Mouse (Mus musculus) liver, adult 2 months (tissue): ENCODE results near the gene Rab3c. TPM values are rescaled to one million over a fixed set of nuclear protein-coding genes. Genes with fewer than 3 reads are reported as not detected.

Experiments used
- DNase-seq: peaks from one replicate; pipeline ENCODE4 v3.0.0-alpha.2; 2011; ENCODE audit warnings: low read depth, low spot score; ENCODE audit errors: extremely low read depth
- H3K27ac ChIP-seq: fragments of 200-500 bp; replicated peaks from 2 replicates; pipeline ENCODE4 v1.5.1; 2012; ENCODE audit warnings: low read depth, mild to moderate bottlenecking, control low read depth, inconsistent platforms, low read length; ENCODE audit not compliant: insufficient read depth
- H3K27me3 ChIP-seq: fragments of 200-500 bp; 2 replicates; pipeline ENCODE4 v1.6.1; 2012; ENCODE audit warnings: mild to moderate bottlenecking, moderate library complexity, low read length, inconsistent platforms; ENCODE audit not compliant: control insufficient read depth, insufficient read depth
- H3K36me3 ChIP-seq: fragments of 200-500 bp; 2 replicates; pipeline ENCODE4 v1.6.1; 2012; ENCODE audit warnings: low read length, inconsistent platforms; ENCODE audit not compliant: control insufficient read depth, insufficient read depth
- H3K4me1 ChIP-seq: fragments of 200-500 bp; 2 replicates; pipeline ENCODE4 v1.6.1; 2011; ENCODE audit warnings: low read length; ENCODE audit not compliant: control insufficient read depth, insufficient read depth
- H3K4me3 ChIP-seq: fragments of 200-500 bp; 2 replicates; pipeline ENCODE4 v1.5.1; 2011; ENCODE audit warnings: low read depth, mild to moderate bottlenecking, control low read depth, low read length, moderate library complexity; ENCODE audit not compliant: insufficient read depth
- H3K79me2 ChIP-seq: fragments of 200-500 bp; 2 replicates; pipeline ENCODE4 v1.6.1; 2012; ENCODE audit warnings: inconsistent platforms, mild to moderate bottlenecking, low read length, moderate library complexity; ENCODE audit not compliant: control insufficient read depth, insufficient read depth
- H3K9ac ChIP-seq: fragments of 200-500 bp; 2 replicates; pipeline ENCODE4 v1.6.1; 2012; ENCODE audit warnings: low read depth, mild to moderate bottlenecking, control low read depth, inconsistent platforms, low read length
- CTCF ChIP-seq: fragments of 200-500 bp; IDR thresholded peaks from 2 replicates; pipeline ENCODE4 v1.5.1; 2011; ENCODE audit warnings: low read depth, low read length, control low read depth
- POLR2A ChIP-seq: fragments of 200-500 bp; IDR thresholded peaks from 2 replicates; pipeline ENCODE4 v1.6.1; 2011; ENCODE audit warnings: low read length, control low read depth; ENCODE audit not compliant: insufficient read depth; ENCODE audit errors: extremely low read depth
- WGBS: fragments of 180-500 bp; shearing (Covaris S2); methylation state at CpG from one replicate; pipeline ENCODE4 v1.1.7; 2018; 5-methylcytosine and 5-hydroxymethylcytosine counted together
- polyA plus RNA-seq: library from polyadenylated mRNA; depleted of rRNA; stranded (reverse); fragments of >200 nt; gene quantifications from 2 replicates; pipeline ENCODE4 v1.2.3, GENCODE M21; 2012
- total RNA-seq: library from RNA; depleted of rRNA; stranded (reverse); fragments of >200 nt; gene quantifications from 2 replicates; pipeline ENCODE4 v1.2.3, GENCODE M21; 2014

Rab3c gene
- total and polyA plus RNA-seq, 2 experiments = 0.09 TPM; not detected in 1

- no peak for DNase-seq
- no peaks in the 10 kb centered on the region for H3K4me1 ChIP-seq
- H3K4me3 ChIP-seq = no peak overlapping the region
- no peaks in the 10 kb centered on the region for H3K79me2 ChIP-seq
- WGBS = 91% methylated on average over 7 of the region's 7 CpGs
- no peak overlapping the region for H3K9ac ChIP-seq
- no peak overlapping the region for H3K27ac ChIP-seq
- no peaks in the 10 kb centered on the region for H3K36me3 ChIP-seq
- no peaks in the 10 kb centered on the region for H3K27me3 ChIP-seq
- no peak for TF ChIP-seq POLR2A
- TF ChIP-seq CTCF = no peak
Measured at GRCm38 (mm10) chr13:110219195-110219594, 61.6 kb downstream of the Rab3c start.

GRCm38 (mm10) chr13:110218497-110218896 is 62.3 kb downstream of the Rab3c start:
- H3K79me2 ChIP-seq = no peaks in the 10 kb centered on the region

GRCm38 (mm10) chr13:110211526-110212075 is 69.2 kb downstream of the Rab3c start:
- H3K4me1 ChIP-seq = no peaks in the 10 kb centered on the region
- H3K36me3 ChIP-seq = no peaks in the 10 kb centered on the region
- no peaks in the 10 kb centered on the region for H3K79me2 ChIP-seq
- 67% methylated on average over 8 of the region's 8 CpGs for WGBS
- no peak overlapping the region for H3K27ac ChIP-seq
- no peak overlapping the region for H3K4me3 ChIP-seq
- no peak overlapping the region for H3K9ac ChIP-seq
- no peak for DNase-seq
- no peak for TF ChIP-seq CTCF
- TF ChIP-seq POLR2A = no peak
- H3K27me3 ChIP-seq = no peaks in the 10 kb centered on the region

More at GRCm38 (mm10) chr13:110218497-110218896, 62.3 kb downstream of the Rab3c start:
- TF ChIP-seq CTCF = no peak
- no peak for TF ChIP-seq POLR2A
- Histone ChIP-seq H3K36me3 (no peaks in the 10 kb centered on the region), H3K27ac (no peak overlapping the region), H3K9ac (no peak overlapping the region), H3K4me1 (no peaks in the 10 kb centered on the region), H3K4me3 (no peak overlapping the region), H3K27me3 (no peaks in the 10 kb centered on the region)
- no peak for DNase-seq
- 72% methylated on average over 4 of the region's 4 CpGs for WGBS

GRCm38 (mm10) chr13:110198906-110199305 is 81.9 kb downstream of the Rab3c start:
- Histone ChIP-seq H3K79me2 (no peaks in the 10 kb centered on the region), H3K27ac (no peak overlapping the region), H3K36me3 (no peaks in the 10 kb centered on the region), H3K9ac (no peak overlapping the region), H3K27me3 (no peaks in the 10 kb centered on the region), H3K4me1 (no peaks in the 10 kb centered on the region), H3K4me3 (no peak overlapping the region)
- TF ChIP-seq CTCF (no peak), POLR2A (no peak)
- DNase-seq = no peak
- WGBS = 83% methylated on average over 5 of the region's 5 CpGs

- DNase-seq = no peak
- Histone ChIP-seq H3K79me2 (no peaks in the 10 kb centered on the region), H3K27ac (no peak overlapping the region), H3K9ac (no peak overlapping the region), H3K27me3 (no peaks in the 10 kb centered on the region), H3K4me3 (no peak overlapping the region), H3K4me1 (no peaks in the 10 kb centered on the region), H3K36me3 (no peaks in the 10 kb centered on the region)
- TF ChIP-seq POLR2A = no peak
- TF ChIP-seq CTCF = no peak
- WGBS = 53% methylated on average over 1 of the region's 1 CpGs
Measured at GRCm38 (mm10) chr13:110190039-110190438, 90.8 kb downstream of the Rab3c start.

- Histone ChIP-seq H3K79me2 (no peaks in the 10 kb centered on the region), H3K4me3 (no peak overlapping the region), H3K27me3 (no peaks in the 10 kb centered on the region), H3K4me1 (no peaks in the 10 kb centered on the region), H3K36me3 (no peaks in the 10 kb centered on the region), H3K27ac (no peak overlapping the region), H3K9ac (no peak overlapping the region)
- 83% methylated on average over 4 of the region's 4 CpGs for WGBS
- no peak for DNase-seq
- TF ChIP-seq CTCF = no peak
- no peak for TF ChIP-seq POLR2A
Measured at GRCm38 (mm10) chr13:110184963-110185685, 95.7 kb downstream of the Rab3c start.
